Mouse (Mus musculus): ENCODE data around the gene Cd5.

Gene Cd5

GRCm38 (mm10) chr19:10729889-10730288 is 8.9 kb downstream of the Cd5 start:
- DNase-seq (ENCODE audit: low read depth) = no peak

GRCm38 (mm10) chr19:10724629-10725363 is 14.0 kb downstream of the Cd5 start:
- no peak for DNase-seq (ENCODE audit: low read depth)

- no peak for DNase-seq (ENCODE audit: low read depth)
Measured at GRCm38 (mm10) chr19:10723649-10724048, 15.2 kb downstream of the Cd5 start.

- DNase-seq (ENCODE audit: low read depth) = no peak
Measured at GRCm38 (mm10) chr19:10723084-10723483, 15.7 kb downstream of the Cd5 start.

- no peak for DNase-seq (ENCODE audit: low read depth)
Measured at GRCm38 (mm10) chr19:10721064-10721463, 17.7 kb downstream of the Cd5 start.

GRCm38 (mm10) chr19:10720524-10720923 is 18.3 kb downstream of the Cd5 start:
- no peak for DNase-seq (ENCODE audit: low read depth)

- no peak for DNase-seq (ENCODE audit: low read depth)
Measured at GRCm38 (mm10) chr19:10719751-10720150, 19.1 kb downstream of the Cd5 start.

GRCm38 (mm10) chr19:10718251-10718775 is 20.5 kb downstream of the Cd5 start:
- peak; percentile 52 for DNase-seq (ENCODE audit: low read depth)

- no peak for DNase-seq (ENCODE audit: low read depth)
Measured at GRCm38 (mm10) chr19:10715476-10715875, 23.3 kb downstream of the Cd5 start.

- peak; percentile 56 for DNase-seq (ENCODE audit: low read depth)
Measured at GRCm38 (mm10) chr19:10714682-10715475, 23.9 kb downstream of the Cd5 start.

GRCm38 (mm10) chr19:10714168-10714567 is 24.6 kb downstream of the Cd5 start:
- DNase-seq (ENCODE audit: low read depth) = no peak

GRCm38 (mm10) chr19:10713551-10713950 is 25.3 kb downstream of the Cd5 start:
- DNase-seq (ENCODE audit: low read depth) = no peak

GRCm38 (mm10) chr19:10712646-10713045 is 26.2 kb downstream of the Cd5 start:
- no peak for DNase-seq (ENCODE audit: low read depth)

- DNase-seq (ENCODE audit: low read depth) = no peak
Measured at GRCm38 (mm10) chr19:10712194-10712593, 26.6 kb downstream of the Cd5 start.

GRCm38 (mm10) chr19:10710751-10711150 is 28.1 kb downstream of the Cd5 start:
- no peak for DNase-seq (ENCODE audit: low read depth)

- peak; percentile 94 for DNase-seq (ENCODE audit: low read depth)
Measured at GRCm38 (mm10) chr19:10710088-10710511, 28.7 kb downstream of the Cd5 start.

- DNase-seq (ENCODE audit: low read depth) = peak; percentile 94
Measured at GRCm38 (mm10) chr19:10709360-10710087, 29.3 kb downstream of the Cd5 start.

- DNase-seq (ENCODE audit: low read depth) = no peak
Measured at GRCm38 (mm10) chr19:10708900-10709299, 29.9 kb downstream of the Cd5 start.

- no peak for DNase-seq (ENCODE audit: low read depth)
Measured at GRCm38 (mm10) chr19:10707881-10708280, 30.9 kb downstream of the Cd5 start.

GRCm38 (mm10) chr19:10707087-10707875 is 31.5 kb downstream of the Cd5 start:
- peak; percentile 74 for DNase-seq (ENCODE audit: low read depth)

- DNase-seq (ENCODE audit: low read depth) = no peak
Measured at GRCm38 (mm10) chr19:10703470-10703869, 35.3 kb downstream of the Cd5 start.

GRCm38 (mm10) chr19:10702125-10702524 is 36.7 kb downstream of the Cd5 start:
- DNase-seq (ENCODE audit: low read depth) = no peak

Measured in 416B (cell line).